Mouse (Mus musculus) forelimb bud, embryonic 11.5 days (tissue): ENCODE data around the gene Pias4.
"Not testable (repeated sequence)": the region's sequence is repeated elsewhere in the genome, so short reads cannot be mapped to it uniquely, and the experiment has no call there.

Experiments
- DNase-seq: peaks from one replicate; pipeline ENCODE4 v3.0.0-alpha.2; 2012; ENCODE audit warnings: low read depth, low spot score

Pias4 gene

DNA sequence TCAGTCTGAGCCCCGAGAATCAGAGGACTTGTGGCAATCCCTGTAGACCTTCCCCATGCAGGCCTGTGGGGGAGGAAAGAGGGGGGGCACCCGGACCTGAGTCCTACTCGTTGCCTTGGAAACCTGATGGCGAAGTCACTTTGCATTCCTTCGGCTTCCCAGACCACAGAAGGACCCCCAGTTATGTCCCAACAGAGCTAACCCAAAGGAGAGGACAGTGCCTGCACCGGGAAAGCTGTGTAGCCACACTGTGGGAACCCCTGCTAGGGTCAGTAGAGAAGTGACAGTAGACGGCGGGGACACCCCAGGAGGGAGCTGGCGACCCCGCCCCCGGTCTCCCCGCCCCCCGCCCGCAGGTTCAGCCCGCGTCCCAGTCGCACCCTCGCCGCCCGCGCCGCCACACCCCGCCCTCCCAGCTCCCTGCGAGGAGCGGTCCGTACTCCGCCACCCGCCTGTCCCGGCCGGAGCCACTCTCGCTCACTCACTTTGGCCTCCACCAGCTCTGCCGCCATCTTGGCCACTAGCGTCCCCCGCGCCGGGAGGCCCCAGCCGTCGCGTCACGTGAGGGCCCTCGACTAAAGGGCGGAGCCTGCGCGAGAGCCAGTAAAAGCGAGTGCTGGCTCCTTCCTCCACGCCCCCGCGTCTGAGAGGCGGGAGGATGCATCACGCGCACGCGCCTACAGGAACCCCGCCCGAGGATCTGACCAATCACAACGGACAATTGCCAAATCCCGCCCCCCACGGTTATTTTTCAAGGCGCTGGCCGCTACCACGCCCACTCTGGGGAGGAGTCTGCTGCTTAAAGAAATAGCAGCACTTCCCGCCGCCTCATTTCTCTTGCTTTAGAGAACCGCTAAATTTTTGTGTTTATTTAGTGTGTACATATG lies at the start of gene Pias4:
Gene Pias4 (minus strand): TSS at position 724 of the 887 bp plus-strand sequence.
- DNase-seq: peak; percentile 99

DNA sequence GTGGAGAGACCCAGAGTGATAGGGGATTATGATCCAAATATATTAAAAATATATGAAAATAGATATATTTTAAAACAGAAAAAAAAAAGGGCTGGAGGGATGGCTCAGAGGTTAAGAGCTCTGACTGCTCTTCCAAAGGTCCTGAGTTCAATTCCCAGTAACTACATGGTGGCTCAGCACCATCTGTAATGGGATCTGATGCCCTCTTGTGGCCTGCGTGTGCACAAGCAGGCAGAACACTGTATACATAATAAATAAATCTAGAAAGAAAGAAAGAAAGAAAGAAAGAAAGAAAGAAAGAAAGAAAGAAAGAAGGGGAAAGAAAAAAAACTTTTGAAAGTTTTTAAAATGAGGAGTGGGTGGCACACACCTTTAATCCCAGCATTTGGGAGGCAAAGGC lies 49.5 kb upstream of the Pias4 start:
- DNase-seq: not testable (repeated sequence)

DNA sequence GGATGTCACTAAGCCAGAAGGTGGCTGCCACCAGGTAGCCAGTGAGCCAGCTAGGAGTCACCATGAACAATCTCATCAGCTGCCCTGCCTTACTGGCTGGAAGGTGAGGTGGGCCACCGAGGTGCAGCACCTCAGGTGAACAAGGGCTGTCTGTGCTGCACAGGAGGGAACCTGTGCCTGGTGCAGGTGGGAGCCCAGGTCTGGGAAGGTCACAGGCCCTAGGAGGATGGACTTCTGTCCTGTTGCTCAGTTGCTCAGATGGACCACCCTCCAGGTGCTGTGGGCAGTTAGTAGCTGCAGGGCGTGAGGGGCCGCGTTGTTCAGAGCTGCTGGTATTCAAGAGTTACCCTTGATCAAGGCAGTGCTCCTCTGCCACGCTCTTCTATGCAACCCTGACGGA lies 49.1 kb upstream of the Pias4 start:
- DNase-seq: no peak

DNA sequence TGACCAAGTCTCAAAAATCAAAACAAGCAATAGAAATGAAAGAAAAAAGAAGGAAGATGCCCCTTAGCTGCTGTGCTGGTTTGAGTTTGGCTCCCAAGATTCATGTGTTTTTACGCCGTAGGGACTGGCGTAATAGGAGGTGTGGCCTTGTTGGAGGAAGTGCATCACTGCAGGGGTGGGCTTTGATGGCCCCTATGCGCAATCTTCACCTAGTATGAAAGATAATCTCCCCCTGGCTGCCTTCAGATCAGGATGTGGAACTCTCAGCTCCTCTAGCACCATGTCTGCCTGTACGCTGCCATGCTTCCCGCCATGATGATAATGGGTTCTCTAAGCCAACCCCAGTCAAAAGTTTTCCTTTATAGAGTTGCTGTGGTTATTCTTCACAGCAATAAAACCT lies 48.5 kb upstream of the Pias4 start:
- DNase-seq: no peak

DNA sequence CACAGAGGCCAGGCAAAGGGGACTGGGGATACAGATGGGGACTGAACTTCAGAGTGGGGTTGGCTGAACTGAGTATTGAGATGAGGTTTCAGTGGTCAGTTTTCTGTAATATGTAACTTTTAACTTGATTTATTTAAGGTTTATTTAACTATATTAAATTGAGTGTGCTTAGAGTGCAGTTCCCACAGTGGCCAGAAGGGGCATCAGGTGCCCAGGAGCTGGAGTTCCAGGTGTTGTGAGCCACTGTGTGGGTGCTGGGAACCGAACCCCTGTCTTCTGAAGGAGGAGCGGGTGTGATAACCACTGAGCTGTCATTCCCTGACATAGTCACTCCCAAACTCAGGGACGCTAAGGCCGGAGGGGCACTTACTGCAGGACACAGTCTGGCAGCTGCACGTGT lies 42.4 kb upstream of the Pias4 start:
- DNase-seq: no peak

DNA sequence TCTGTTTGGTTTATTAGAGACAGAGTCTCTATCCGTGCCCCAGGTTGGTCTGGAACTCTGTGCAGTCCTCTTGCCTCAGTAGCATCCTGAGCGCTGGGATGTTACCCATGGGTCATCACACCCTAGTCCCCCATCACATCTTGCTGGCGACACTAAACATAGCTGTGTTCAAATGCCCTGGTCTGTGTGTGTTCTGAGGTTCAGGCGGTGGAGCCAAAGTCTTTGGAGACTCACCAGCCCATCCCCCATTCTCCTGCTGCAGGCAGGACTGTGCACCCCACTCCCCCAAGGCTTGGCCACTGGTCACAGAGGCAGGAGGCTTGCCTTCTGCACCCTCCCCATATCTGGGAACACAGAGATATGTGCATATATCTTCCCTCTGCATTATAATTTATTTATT lies 36.4 kb upstream of the Pias4 start:
- no peak for DNase-seq

DNA sequence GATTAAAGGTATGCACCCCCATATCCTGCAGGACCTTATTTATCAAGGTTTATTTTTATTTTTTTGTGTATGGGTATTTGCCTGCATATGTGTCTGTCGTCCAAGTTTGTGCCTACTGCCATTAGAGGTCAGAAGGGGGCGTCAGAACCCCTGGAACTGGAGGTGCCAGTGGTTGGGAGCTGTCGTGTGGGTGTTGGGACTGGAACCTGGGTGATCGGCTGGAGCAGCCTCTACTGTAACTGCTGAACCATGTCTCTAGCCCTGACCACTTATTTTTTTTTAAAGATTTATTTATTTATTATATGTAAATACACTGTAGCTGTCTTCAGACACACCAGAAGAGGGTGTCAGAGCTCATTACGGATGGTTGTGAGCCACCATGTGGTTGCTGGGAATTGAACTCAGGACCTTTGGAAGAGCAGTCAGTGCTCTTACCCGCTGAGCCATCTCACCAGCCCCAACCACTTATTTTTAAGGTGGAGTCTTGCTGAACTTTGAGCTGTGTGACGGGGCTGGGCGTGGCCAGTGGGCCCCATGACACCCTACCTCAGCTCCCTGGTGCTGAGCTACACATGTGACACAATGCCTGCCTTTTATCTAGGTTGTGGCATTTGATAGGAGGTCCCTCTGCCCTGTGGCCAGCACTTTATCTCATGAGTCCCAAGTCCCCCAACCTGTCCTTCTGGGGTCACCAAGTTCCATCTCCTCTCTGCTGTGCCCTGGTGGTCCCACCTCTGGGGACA lies 35.4 kb upstream of the Pias4 start:
- DNase-seq: no peak

DNA sequence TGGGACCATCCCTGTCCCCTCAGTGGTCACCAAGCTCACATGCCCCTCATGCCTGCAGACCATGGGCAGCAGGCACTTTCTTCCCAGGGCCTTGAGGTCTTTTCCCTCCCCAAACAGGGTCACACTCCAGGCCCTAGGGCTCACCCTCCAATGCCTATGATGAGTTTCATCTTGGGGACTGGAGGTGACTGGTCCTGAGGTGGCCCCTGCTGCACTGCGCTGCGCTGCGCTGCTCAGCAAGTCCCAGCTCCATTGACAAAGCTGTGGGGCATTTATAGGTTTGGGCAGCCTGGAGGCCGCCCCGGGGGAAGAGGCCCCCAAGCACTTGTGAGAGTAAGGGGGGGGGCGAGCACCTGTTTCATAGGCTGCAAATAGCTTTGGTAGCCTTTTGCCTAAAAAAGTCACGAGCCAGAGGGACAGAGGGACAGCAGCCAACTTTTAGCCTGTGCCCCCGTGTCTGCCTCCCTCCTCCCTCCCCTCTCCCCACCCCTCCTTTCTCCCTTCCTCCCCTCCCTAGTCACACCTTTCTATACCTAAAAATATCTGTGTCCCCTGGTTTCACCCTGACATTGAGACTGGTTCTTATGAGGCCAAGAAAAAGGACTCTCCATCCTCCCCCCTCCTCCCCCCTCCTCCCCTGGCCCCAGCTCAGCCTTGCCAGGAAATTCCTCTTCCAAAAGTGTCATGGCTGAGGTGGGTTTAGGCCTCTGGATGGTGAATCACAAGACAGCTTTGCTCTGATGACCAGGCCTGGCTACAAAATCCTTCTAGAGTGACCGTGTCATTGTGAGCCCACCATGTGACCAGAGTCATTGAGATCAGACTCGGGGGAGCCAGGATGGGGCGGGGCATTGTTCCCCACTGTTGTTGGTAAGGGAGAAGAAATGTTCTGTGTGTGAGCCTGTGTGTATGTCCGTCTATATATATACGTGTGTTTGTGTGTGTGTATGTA lies 34.4 kb upstream of the Pias4 start, which contains the start of gene Nmrk2:
Gene Nmrk2 (minus strand): TSS at position 245 of the 952 bp plus-strand sequence.
- DNase-seq: no peak

DNA sequence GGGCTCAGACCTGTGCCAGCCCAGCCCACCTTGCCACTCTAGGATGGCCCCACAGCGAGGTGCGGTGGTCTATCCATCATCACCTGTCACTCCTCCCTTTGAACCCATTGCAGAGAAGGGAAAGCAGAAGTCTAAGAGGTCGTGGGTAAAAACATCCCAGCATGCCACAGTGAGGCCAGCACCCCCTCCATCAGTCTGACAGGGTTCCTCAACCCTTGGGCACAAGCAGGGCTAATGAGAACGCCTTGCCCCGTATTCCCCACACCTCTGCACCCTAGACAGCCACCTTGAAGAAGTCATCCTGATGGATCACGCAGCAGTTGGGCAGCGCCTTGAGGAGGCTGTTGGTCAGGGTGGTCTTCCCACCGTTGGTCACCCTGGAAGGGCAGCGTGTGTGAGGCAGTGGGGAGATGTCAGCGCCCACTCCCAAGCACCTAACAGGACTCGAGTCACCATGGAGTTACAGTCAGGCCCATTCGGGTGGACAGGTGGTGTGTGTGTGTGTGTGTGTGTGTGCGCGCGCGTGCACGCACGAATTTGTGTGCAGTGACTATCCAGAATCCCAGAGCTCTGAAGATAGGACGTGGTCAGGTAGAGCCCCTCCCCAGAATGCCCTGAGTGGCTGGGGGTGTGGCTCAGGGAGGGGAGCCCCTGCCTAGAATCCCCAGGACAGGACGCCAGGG lies 33.0 kb upstream of the Pias4 start:
- DNase-seq: no peak

DNA sequence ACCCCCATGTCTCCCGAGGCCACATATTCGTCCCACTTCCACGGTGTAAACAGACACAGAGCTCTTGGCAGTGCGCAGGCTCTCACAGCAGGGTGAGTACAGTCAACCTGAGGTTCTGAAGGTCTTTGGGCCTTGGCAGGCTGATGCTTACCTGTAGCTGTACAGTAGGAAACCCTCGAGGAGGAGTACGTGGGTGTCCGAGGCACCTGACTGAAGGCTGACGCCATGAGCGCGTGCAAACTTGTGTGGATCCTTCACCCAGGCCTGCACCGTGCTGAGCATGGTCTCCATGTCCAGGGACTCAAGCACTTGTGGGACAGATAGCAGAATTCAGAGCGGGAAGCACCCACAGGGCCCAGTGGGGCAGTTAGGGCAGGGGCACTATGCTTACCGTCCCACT lies 32.4 kb upstream of the Pias4 start:
- no peak for DNase-seq

DNA sequence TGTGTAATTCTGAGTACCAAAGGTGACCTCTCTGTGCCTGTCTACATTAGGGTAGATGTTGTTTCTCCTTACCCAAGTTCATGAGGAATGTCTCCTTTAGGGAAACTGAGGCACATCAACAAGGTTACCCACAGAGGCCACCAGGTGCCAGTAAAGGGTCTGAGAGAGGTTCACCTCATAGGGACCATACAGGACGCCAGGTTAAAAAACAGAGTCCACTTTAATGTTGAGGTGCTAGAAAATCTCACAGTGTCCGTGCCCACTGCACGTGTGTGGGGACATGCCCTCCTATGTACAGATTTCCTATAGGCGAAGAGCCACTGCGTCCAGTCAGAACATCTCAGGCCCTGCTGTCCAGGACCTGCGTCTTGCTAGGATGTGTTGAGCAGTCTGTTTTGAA lies 31.3 kb upstream of the Pias4 start:
- DNase-seq: no peak

DNA sequence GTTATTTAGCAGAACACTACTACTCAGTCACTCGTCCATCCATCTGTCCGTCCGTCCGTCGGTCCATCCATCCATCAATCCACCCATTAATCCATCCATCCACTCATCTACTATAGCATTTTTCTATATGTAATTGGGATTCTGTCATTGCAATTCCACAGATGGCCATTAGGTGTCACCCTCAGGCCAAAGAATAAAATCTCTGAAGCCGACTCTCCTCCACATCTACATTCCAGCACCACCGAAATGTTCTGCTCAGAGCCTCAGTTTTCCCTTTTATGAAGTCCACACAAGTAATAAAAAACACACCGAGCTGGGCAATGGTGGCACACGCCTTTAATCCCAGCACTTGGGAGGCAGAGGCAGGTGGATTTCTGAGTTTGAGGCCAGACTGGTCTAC lies 30.5 kb upstream of the Pias4 start:
- DNase-seq: peak; percentile 79

DNA sequence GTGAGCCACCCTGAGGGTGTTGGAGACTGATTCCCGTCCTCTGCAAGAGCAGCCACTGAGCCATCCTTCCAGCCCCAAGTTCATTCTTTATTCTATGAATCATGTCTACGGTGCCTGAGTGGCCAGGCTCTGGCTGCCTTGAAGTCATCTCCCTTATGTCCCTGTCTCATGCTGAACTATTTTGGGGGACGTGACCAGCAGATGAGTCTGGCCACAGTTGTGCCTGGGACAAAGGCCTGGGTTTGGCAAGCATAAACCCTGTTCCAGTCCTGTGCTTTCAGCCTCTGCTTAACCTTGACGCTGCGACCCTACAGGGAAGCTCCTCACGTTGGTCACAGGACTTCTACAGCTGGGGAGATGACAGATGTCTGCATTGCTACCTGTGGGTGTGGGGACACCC lies 29.6 kb upstream of the Pias4 start:
- no peak for DNase-seq

DNA sequence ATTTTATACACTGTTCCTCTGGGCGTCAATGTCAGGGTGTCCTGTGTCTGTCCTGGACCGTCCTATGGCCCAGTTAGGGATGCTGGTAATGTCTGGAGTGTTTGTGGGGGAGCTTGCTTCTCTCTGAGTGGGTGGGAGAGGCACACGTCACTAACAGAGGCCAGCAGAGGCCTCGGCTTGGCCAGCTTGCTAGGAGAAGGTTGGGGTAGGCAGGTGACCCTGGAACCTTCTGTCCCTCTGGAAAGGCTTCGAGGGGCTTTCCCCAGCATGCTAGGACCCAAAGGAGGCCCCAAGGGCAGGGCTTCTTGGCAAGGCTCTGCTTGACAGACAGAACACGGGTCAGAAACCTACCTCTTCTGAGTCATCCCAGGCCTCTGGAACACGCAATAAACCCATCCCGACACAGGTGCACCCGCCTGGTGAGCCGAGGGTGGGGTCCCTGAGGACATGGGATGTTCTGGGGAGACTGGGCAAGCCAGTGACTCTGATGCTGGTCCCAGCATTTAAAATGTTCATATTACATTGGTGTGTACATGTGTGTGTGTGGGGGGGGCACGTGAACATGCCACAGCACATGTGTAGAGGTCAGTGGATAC lies 28.8 kb upstream of the Pias4 start:
- DNase-seq: no peak

DNA sequence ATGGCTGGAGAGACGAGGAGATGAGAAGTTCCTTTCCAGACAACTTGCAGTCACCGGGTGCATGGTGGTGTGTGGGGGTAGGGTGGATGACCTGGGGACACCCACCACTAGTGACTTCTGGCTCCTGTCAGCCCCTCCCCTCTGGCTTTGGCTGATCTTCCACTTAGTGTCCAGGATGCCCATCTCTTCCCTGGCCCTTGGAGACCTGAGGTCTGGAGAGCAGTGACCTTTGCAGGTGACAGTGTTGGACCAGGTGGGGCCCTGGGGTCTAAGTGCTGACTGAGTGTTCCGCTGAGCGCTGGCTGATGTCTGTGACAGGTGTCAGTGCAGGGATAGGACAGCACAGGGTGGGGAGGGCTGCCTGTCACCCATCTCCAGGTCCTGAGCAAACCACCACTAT lies 27.6 kb upstream of the Pias4 start:
- DNase-seq: no peak

DNA sequence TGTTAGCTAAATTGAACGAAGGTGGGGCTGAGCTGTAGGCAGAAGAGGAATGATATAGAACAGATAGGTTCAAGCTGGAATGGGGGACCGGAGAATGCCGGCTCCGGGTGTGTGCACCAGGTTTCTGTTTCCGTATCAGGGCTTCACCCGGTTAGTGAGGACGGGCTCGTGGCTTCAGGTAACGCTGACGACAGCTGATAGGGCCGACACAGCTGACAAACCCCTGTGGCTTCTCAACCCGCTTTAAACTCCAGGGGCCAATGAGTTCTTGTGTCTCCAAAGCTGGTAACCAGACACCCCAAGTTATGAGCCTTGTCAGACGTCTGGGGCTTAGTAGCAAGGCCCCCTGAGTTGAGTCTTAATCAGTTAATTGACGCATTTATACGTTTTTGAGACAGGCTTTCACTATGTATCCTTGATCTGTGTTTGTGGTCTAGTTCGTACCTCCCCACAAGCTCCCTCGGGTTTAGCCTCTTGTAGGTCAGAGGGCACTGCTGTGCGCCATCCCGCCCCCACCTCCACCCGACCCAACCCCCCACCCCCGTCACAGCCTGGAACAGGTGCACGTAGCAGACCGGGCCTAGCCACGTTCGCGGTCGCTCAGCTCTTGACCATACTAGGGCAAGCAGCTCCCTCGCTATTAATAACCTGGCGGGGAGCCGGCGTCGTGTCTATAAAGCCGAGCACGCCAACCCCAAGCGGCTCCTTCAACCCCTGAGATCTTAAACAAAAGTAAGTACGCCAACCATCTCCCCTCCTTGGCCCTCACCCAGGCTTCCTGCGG lies 26.5 kb upstream of the Pias4 start:
- no peak for DNase-seq

DNA sequence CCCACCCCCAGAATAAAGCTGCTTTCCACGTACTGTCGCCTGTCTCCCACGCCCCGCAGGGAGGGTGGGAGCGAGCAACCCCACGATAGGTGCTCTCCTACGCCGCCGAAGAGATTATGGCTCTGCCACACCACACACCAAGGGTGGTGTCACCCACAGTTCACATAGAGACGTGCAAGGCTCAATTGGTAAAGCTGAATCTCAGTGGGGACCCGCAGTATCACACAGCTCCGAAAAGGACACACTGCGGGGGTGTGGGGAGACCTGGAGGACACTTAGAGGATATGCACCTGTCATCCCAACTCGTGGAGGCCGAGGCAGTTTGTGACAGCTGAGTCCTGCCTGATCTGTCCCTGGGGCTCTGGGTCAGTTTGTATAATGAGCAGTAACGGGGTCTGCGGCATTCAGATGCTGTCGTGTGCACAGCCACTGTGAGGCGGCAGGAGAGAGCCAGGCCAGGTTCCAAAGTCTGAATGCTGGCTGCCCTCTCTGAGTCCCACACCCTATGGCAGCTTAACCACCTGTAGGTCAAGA lies 25.3 kb upstream of the Pias4 start:
- no peak for DNase-seq

DNA sequence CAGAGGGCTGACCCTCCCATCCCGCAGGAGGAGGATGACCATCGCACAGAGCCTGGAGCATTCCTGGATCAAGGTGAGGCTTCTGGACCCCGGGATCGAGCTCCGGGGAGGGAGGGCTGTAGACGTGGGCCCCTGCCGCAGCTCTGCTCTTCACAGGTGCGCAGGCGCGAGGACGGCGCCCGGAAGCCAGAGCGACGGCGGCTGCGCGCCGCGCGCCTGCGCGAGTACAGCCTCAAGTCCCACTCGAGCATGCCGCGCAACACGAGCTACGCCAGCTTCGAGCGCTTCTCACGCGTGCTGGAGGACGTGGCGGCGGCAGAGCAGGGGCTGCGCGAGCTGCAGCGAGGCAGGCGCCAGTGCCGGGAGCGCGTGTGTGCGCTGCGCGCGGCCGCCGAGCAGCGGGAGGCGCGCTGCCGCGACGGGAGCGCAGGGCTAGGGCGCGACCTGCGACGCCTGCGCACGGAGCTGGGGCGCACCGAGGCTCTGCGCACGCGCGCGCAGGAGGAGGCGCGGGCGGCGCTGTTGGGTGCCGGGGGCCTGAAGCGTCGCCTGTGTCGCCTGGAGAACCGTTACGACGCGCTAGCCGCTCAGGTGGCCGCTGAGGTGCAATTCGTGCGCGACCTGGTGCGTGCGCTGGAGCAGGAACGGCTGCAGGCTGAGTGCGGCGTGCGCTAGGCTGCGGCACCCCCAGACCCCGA lies 24.7 kb upstream of the Pias4 start:
- DNase-seq: peak; percentile 83

DNA sequence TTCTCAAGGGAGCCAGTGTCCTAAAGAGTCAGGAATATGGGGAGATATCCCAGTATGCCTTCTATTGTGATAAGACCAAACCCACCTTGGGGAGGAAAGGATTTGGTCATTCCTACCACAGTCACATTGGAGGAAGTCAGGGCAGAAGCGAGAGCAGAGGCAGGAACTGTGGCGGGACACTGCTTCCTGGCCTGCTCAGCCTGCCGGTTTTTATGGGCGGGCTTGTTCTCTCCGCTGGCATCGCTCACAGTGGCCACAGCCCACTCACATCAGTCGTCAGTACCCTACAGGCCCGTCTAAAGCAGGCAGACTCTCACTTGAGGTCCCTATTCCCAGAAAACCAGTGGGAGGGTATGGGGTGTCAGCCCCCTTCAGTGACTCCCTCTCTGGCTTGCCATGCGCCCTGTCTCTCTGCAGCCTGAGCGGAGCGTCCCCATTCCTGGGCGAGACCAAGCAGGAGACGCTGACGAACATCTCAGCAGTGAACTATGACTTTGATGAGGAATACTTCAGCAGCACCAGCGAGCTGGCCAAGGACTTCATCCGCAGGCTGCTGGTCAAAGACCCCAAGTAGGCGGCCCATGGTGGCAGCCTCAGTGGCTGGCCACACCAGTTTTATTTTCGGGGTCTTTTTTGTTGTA lies 23.7 kb upstream of the Pias4 start:
- DNase-seq: no peak
